In the genomic region with DNA sequence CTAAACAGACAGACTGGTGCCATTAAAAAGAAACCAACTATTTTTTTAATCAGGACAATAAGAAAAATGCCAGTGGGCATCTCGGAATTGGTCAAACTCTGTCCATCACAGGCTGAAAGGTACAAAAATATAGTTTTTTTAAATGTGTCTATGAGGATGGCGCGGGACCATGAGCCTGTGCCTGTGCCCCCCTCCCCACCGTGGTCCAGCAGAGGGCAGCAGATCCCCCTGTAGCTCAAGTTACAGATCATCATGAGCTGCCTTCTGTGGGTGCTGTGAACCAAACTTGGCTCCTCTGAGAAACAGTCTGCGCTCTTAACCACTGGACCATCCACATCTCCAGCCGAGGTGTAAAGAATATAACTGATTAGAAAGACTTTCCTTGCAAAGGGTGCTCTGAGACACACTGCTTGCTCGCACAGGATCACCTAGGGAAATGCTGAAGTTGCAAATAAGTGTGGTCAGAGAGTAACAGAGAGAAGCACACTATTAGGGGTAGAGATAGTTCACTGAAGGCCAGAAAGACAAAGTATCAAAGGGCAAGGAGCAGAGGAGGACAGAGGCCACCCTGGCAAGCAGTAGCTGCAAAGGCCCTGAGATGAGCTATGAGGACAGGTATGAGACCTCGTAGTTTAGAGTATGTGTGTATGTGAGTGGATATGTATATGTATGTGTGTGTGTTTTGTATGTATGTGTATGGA, we compare ENCODE assay signal across 14 mouse cellular contexts.
DNase-seq lines count a peak whose midpoint lies in the region; ATAC-seq and TF ChIP-seq lines count a peak whose summit lies in the region.
"Had no signal": no experiment of that assay in that cellular context is flagged by ENCODE, and none has a peak within 500 bp of the region (broad histone marks: within the 10 kb centered on the region; RNA-seq: fewer than 3 reads in every experiment).

No protein-coding gene starts in this region.

- DNase-seq in kidney, adult 2 months, result peak; percentile 58
- no peak for DNase-seq in kidney, postnatal 10 days
- DNase-seq in testis, postnatal 10 days (ENCODE audit: low spot score), result no peak
- DNase-seq in thymus, postnatal 4 days, result peak; percentile 65
- no peak for DNase-seq in urinary bladder, adult 18-20 months (ENCODE audit: low spot score in 2 of 2)
- DNase-seq: cerebellum, adult 9-11 months; gastrocnemius, postnatal 36 days; left cerebral cortex, postnatal 4 days had no signal

- H3K9ac ChIP-seq in hindbrain, embryonic 16.5 days (ENCODE audit: low read depth, low read length), result no peak overlapping the region
- H3K9ac ChIP-seq: hindbrain, embryonic 14.5 days; lung, embryonic 15.5 days had no signal

- WGBS in kidney, adult 2 months, result 76% methylated on average over 8 of the region's 8 CpGs
- 82% methylated on average over 8 of the region's 8 CpGs for WGBS in bone marrow, adult 2 months
- 87% methylated on average over 8 of the region's 8 CpGs for WGBS in hindbrain, embryonic 16.5 days

- no peaks in the 10 kb centered on the region for H3K9me3 ChIP-seq in hindbrain, embryonic 16.5 days (ENCODE audit: control insufficient read depth, low read length)
- H3K9me3 ChIP-seq: lung, embryonic 15.5 days had no signal

- no peak for TF ChIP-seq POLR2A in kidney, adult 2 months (IDR thresholded peaks at IDR 0.05; ENCODE audit: low read depth, low read length)
- no peak for TF ChIP-seq POLR2A in testis, adult 2 months (IDR thresholded peaks at IDR 0.05; ENCODE audit: control insufficient read depth, low read depth, low read length)
- TF ChIP-seq POLR2A in bone marrow, adult 2 months (IDR thresholded peaks at IDR 0.05; ENCODE audit: borderline replicate concordance, control insufficient read depth, low read depth, low read length), result no peak

- no peak overlapping the region for H3K4me3 ChIP-seq in kidney, adult 2 months (ENCODE audit: insufficient read depth, low read depth, low read length)
- no peak overlapping the region for H3K4me3 ChIP-seq in testis, adult 2 months (ENCODE audit: control insufficient read depth, low read depth, low read length)
- H3K4me3 ChIP-seq in bone marrow, adult 2 months (replicated peaks; ENCODE audit: control insufficient read depth, low read depth, low read length), result no peak overlapping the region
- H3K4me3 ChIP-seq in hindbrain, embryonic 16.5 days (ENCODE audit: low read length), result no peak overlapping the region
- H3K4me3 ChIP-seq: lung, embryonic 15.5 days had no signal

- H3K27me3 ChIP-seq in kidney, adult 2 months (replicated peaks; ENCODE audit: control insufficient read depth, insufficient read depth, low read length), result no peaks in the 10 kb centered on the region
- no peaks in the 10 kb centered on the region for H3K27me3 ChIP-seq in testis, adult 2 months (ENCODE audit: control insufficient read depth, insufficient read depth, low read length)
- H3K27me3 ChIP-seq in hindbrain, embryonic 16.5 days (replicated peaks; ENCODE audit: control insufficient read depth, insufficient read depth, low read length), result no peaks in the 10 kb centered on the region; the same call in 1 of the 2 replicates
- H3K27me3 ChIP-seq: lung, embryonic 15.5 days had no signal

- no peak overlapping the region for H3K27ac ChIP-seq in kidney, adult 2 months (ENCODE audit: insufficient read depth, low read depth, low read length)
- no peak overlapping the region for H3K27ac ChIP-seq in testis, adult 2 months (ENCODE audit: control insufficient read depth, insufficient read depth, low read depth, low read length)
- no peak overlapping the region for H3K27ac ChIP-seq in bone marrow, adult 2 months (ENCODE audit: control insufficient read depth, insufficient read depth, low read depth, low read length, poor library complexity)
- H3K27ac ChIP-seq in hindbrain, embryonic 16.5 days (ENCODE audit: low read depth, low read length), result no peak overlapping the region
- H3K27ac ChIP-seq: hindbrain, embryonic 14.5 days; lung, embryonic 15.5 days had no signal

- no peak for ATAC-seq in hindbrain, embryonic 16.5 days

- no peaks in the 10 kb centered on the region for H3K36me3 ChIP-seq in kidney, adult 2 months (ENCODE audit: control insufficient read depth, insufficient read depth, low read length)
- no peaks in the 10 kb centered on the region for H3K36me3 ChIP-seq in testis, adult 2 months (ENCODE audit: control insufficient read depth, insufficient read depth, low read length)
- H3K36me3 ChIP-seq in hindbrain, embryonic 16.5 days (ENCODE audit: control insufficient read depth, insufficient read depth, low read length), result no peaks in the 10 kb centered on the region
- H3K36me3 ChIP-seq: G1E; lung, embryonic 15.5 days had no signal

- H3K4me2 ChIP-seq in hindbrain, embryonic 16.5 days (ENCODE audit: low read length), result no peak overlapping the region
- H3K4me2 ChIP-seq: hindbrain, embryonic 14.5 days; lung, embryonic 15.5 days had no signal

- peak; percentile 29; the same call in 1 of the 2 replicates for TF ChIP-seq CTCF in kidney, adult 2 months (conservative IDR thresholded peaks at IDR 0.05; ENCODE audit: insufficient read depth, insufficient read length, low read depth, low read length)
- peak; percentile 26; the same call in 1 of the 2 replicates for TF ChIP-seq CTCF in testis, adult 2 months (IDR thresholded peaks at IDR 0.05; ENCODE audit: control insufficient read depth, insufficient read depth, insufficient replicate concordance, low read depth, low read length)
- TF ChIP-seq CTCF in bone marrow, adult 2 months (IDR thresholded peaks at IDR 0.05; ENCODE audit: control insufficient read depth, insufficient read depth, low read length), result peak; percentile 35; the same call in 1 of the 2 replicates

- no peaks in the 10 kb centered on the region for H3K4me1 ChIP-seq in kidney, adult 2 months (ENCODE audit: control insufficient read depth, insufficient read depth, low read length)
- H3K4me1 ChIP-seq in testis, adult 2 months (ENCODE audit: control insufficient read depth, insufficient read depth, low read length), result peaks cover 4% of the 10 kb centered on the region
- no peaks in the 10 kb centered on the region for H3K4me1 ChIP-seq in bone marrow, adult 2 months (ENCODE audit: control insufficient read depth, insufficient read depth, low read length)
- H3K4me1 ChIP-seq in hindbrain, embryonic 16.5 days (ENCODE audit: control insufficient read depth, insufficient read depth, low read depth, low read length), result peaks cover 16% of the 10 kb centered on the region
- H3K4me1 ChIP-seq: lung, embryonic 15.5 days had no signal

Comparison
In these comparisons a context has a peak if more than half of its experiments do, and no peak if none do; other contexts are left out.
1. DNase-seq: peak in kidney, adult 2 months (single experiment) and thymus, postnatal 4 days (single experiment); none in kidney, postnatal 10 days (single experiment), testis, postnatal 10 days (single experiment) and urinary bladder, adult 18-20 months (0 of 2).
2. Peak in every context shown above with its lines, with median percentiles within 50 percentile points of each other: CTCF ChIP-seq.